Mouse (Mus musculus) telencephalon, adult 2 months (tissue): ENCODE results near the gene P4hb.

Experiments used
- DNase-seq: peaks from one replicate; pipeline ENCODE4 v3.0.0-alpha.2; 2011; ENCODE audit warnings: low read depth, low spot score

The P4hb gene

DNA sequence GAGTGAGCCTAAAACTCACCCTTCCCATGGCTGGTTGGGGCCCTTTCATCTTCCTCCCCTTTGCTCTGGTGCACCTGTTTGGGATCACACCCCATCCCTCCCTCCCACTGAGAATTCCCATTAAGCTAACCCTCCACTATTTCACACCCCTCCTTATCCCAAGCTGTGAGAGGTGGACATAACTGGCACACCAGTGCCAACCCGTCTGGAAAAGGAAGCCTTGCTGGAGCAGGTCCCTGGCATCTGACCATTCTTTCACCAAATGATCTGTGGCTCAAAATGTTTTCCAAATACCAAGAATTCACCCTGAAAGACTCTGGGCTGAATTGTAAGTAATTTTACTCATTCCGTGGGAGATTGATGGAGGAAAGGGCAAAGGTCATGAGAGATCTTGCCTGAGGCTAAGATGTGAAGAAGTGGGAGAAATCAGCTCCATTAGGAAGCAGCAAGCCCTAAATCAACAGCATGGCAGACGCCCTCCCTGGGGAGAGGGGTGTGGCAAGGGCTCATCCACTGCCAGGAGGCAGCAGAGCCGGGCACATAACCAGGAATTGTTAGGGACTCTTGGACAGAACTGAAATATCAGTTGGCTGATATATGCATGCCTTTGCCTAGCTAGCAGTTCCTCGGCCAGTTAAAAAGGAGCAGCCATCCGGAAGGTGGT lies 60.1 kb downstream of the P4hb start:
- no peak for DNase-seq

DNA sequence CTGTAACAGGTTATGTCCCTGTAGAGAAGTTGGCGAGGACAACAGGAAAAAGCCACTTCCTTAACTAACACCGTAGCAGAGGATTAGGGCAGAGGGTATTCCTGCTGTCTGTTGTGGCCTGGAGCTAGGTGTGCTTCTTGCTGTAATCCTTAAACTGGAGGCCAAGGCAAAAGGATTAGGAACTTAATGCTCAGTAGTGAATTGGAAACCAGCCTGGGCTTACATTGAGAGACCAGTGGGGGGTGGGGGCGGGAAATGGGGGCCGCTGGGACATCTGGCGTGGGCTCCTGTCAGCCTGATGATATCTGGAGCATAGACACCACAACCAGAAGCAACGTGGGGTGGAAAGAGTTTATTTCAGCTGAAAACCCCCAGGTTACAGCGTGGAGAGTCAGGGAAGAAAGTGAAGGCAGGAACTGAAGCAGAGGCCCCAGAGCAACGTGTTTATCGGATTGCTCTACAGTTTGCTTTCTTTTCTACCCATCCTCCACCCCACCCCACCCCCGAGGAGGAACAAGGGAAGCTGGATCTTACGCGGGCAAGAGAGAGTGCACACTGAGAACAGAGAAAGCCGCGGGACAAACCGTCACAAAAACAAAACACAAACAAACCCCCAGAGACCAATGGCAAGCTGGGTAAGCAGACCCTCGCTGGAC lies 62.5 kb downstream of the P4hb start:
- no peak for DNase-seq
